Mouse (Mus musculus) limb, embryonic 11.5 days (tissue): ENCODE measurements around the gene Dpp8. TPM values are rescaled to one million over a fixed set of nuclear protein-coding genes. Genes with fewer than 3 reads are reported as not detected.

ENCODE experiments used
- ATAC-seq: fragments of 200-750 bp; cut with Nextera tagmentation; 2 replicates; pipeline ENCODE4 v1.8.0; 2017; ENCODE audit warnings: low read depth; ENCODE audit not compliant: insufficient number of reproducible peaks, low FRiP score, low TSS enrichment
- DNase-seq: peaks from one replicate; pipeline ENCODE4 v3.0.0-alpha.2; 2015; ENCODE audit warnings: low spot score
- H3K27ac ChIP-seq: fragments of 300-500 bp; sonication (generic); replicated peaks from 2 replicates; pipeline ENCODE4 v1.5.1; 2014; ENCODE audit warnings: low read depth, mild to moderate bottlenecking, low read length
- H3K27me3 ChIP-seq: fragments of 300-500 bp; sonication (generic); 2 replicates; pipeline ENCODE4 v1.6.1; 2014; ENCODE audit warnings: mild to moderate bottlenecking, low read length, mixed read lengths; ENCODE audit not compliant: control insufficient read depth, insufficient read depth
- H3K36me3 ChIP-seq: fragments of 300-500 bp; sonication (generic); 2 replicates; pipeline ENCODE4 v1.6.1; 2014; ENCODE audit warnings: mild to moderate bottlenecking, low read length, moderate library complexity, mixed read lengths; ENCODE audit not compliant: control insufficient read depth, insufficient read depth
- H3K4me1 ChIP-seq: fragments of 300-500 bp; sonication (generic); 2 replicates; pipeline ENCODE4 v1.6.1; 2014; ENCODE audit warnings: low read length, mixed read lengths; ENCODE audit not compliant: control insufficient read depth, insufficient read depth
- H3K4me2 ChIP-seq: fragments of 300-500 bp; sonication (generic); 2 replicates; pipeline ENCODE4 v1.6.1; 2014; ENCODE audit warnings: low read depth, mild to moderate bottlenecking, moderate library complexity; ENCODE audit not compliant: severe bottlenecking
- H3K4me3 ChIP-seq: fragments of 300-500 bp; sonication (generic); 2 replicates; pipeline ENCODE4 v1.5.1; 2014; ENCODE audit warnings: low read depth, low read length
- H3K9ac ChIP-seq: fragments of 300-500 bp; sonication (generic); 2 replicates; pipeline ENCODE4 v1.6.1; 2014; ENCODE audit warnings: mild to moderate bottlenecking, low read length
- H3K9me3 ChIP-seq: fragments of 300-500 bp; sonication (generic); 2 replicates; pipeline ENCODE4 v1.6.1; 2016; ENCODE audit warnings: low read length; ENCODE audit not compliant: control insufficient read depth
- whole genome bisulfite sequencing: fragments of 180-500 bp; shearing (Covaris S2); extraction: QIAGEN DNeasy Blood & Tissue Kit; methylation state at CpG from one replicate; pipeline ENCODE4 v1.1.7; 2014; 5-methylcytosine and 5-hydroxymethylcytosine counted together
- polyA plus RNA-seq: library from polyadenylated mRNA; unstranded; fragments of >200 nt; fragmentation: Nextera tagmentation; extraction: Ambion mirVana; gene quantifications from 2 replicates; pipeline ENCODE4 v1.2.1, GENCODE M21; 2014

The Dpp8 gene
- polyA plus RNA-seq, 1 experiment from 2014 or later: 31.1 TPM

GRCm38 (mm10) chr9:65005737-65006136 is 26.5 kb upstream of the Dpp8 start:
- H3K9me3 ChIP-seq: no peaks in the 10 kb centered on the region; the same call in 1 of the 2 replicates
- ATAC-seq: no peak
- no peak overlapping the region for H3K4me2 ChIP-seq
- no peak overlapping the region for H3K4me3 ChIP-seq
- WGBS: 94% methylated on average over 8 of the region's 8 CpGs
- DNase-seq: no peak
- H3K27ac ChIP-seq: no peak overlapping the region
- H3K9ac ChIP-seq: no peak overlapping the region
- no peaks in the 10 kb centered on the region for H3K4me1 ChIP-seq
- no peaks in the 10 kb centered on the region for H3K27me3 ChIP-seq
- H3K36me3 ChIP-seq: peaks cover 15% of the 10 kb centered on the region

- no peak overlapping the region for H3K4me3 ChIP-seq
- DNase-seq: no peak
- WGBS: 89% methylated on average over 8 of the region's 8 CpGs
- no peaks in the 10 kb centered on the region for H3K4me1 ChIP-seq
- no peak overlapping the region for H3K27ac ChIP-seq
- H3K36me3 ChIP-seq: peaks cover 5% of the 10 kb centered on the region; the same call in 1 of the 2 replicates
- no peak overlapping the region for H3K4me2 ChIP-seq
- H3K9ac ChIP-seq: no peak overlapping the region
- no peaks in the 10 kb centered on the region; the same call in 1 of the 2 replicates for H3K9me3 ChIP-seq
- no peaks in the 10 kb centered on the region for H3K27me3 ChIP-seq
- no peak for ATAC-seq
Observed at GRCm38 (mm10) chr9:65010632-65011031, 21.6 kb upstream of the Dpp8 start.

GRCm38 (mm10) chr9:65011304-65011703 is 20.9 kb upstream of the Dpp8 start:
- H3K4me1 ChIP-seq: no peaks in the 10 kb centered on the region
- H3K9ac ChIP-seq: no peak overlapping the region
- 65% methylated on average over 6 of the region's 6 CpGs for WGBS
- DNase-seq: peak; percentile 34
- no peaks in the 10 kb centered on the region; the same call in 1 of the 2 replicates for H3K9me3 ChIP-seq
- no peak overlapping the region for H3K4me2 ChIP-seq
- H3K4me3 ChIP-seq: no peak overlapping the region
- no peaks in the 10 kb centered on the region for H3K27me3 ChIP-seq
- no peak overlapping the region for H3K27ac ChIP-seq
- no peak for ATAC-seq
- H3K36me3 ChIP-seq: peaks cover 4% of the 10 kb centered on the region; the same call in 1 of the 2 replicates

GRCm38 (mm10) chr9:65015461-65016222 is 16.6 kb upstream of the Dpp8 start:
- H3K4me1 ChIP-seq: no peaks in the 10 kb centered on the region
- H3K4me2 ChIP-seq: no peak overlapping the region
- H3K27me3 ChIP-seq: no peaks in the 10 kb centered on the region
- DNase-seq (no peak), ATAC-seq (no peak)
- no peak overlapping the region for H3K4me3 ChIP-seq
- H3K27ac ChIP-seq: no peak overlapping the region
- no peaks in the 10 kb centered on the region for H3K9me3 ChIP-seq
- H3K9ac ChIP-seq: no peak overlapping the region
- H3K36me3 ChIP-seq: no peaks in the 10 kb centered on the region
- 90% methylated on average over 7 of the region's 7 CpGs for WGBS

GRCm38 (mm10) chr9:65016241-65016977 is 15.8 kb upstream of the Dpp8 start:
- no peaks in the 10 kb centered on the region for H3K9me3 ChIP-seq
- WGBS: 92% methylated on average over 4 of the region's 4 CpGs
- no peak for ATAC-seq
- no peak overlapping the region for H3K4me3 ChIP-seq
- H3K4me2 ChIP-seq: no peak overlapping the region
- H3K9ac ChIP-seq: no peak overlapping the region
- no peak overlapping the region for H3K27ac ChIP-seq
- no peak for DNase-seq
- no peaks in the 10 kb centered on the region for H3K36me3 ChIP-seq
- no peaks in the 10 kb centered on the region for H3K4me1 ChIP-seq
- H3K27me3 ChIP-seq: no peaks in the 10 kb centered on the region

GRCm38 (mm10) chr9:65016978-65017827 is 15.0 kb upstream of the Dpp8 start:
- 88% methylated on average over 16 of the region's 16 CpGs for WGBS
- H3K4me3 ChIP-seq: no peak overlapping the region
- DNase-seq (no peak), ATAC-seq (no peak)
- H3K9ac ChIP-seq: no peak overlapping the region
- H3K27ac ChIP-seq: no peak overlapping the region
- no peaks in the 10 kb centered on the region for H3K9me3 ChIP-seq
- no peak overlapping the region for H3K4me2 ChIP-seq
- H3K36me3 ChIP-seq: no peaks in the 10 kb centered on the region
- no peaks in the 10 kb centered on the region for H3K27me3 ChIP-seq
- peaks cover 3% of the 10 kb centered on the region; the same call in 1 of the 2 replicates for H3K4me1 ChIP-seq

GRCm38 (mm10) chr9:65017896-65018295 is 14.3 kb upstream of the Dpp8 start:
- no peak for ATAC-seq
- no peaks in the 10 kb centered on the region for H3K27me3 ChIP-seq
- WGBS: 89% methylated on average over 4 of the region's 4 CpGs

GRCm38 (mm10) chr9:65018588-65019121 is 13.6 kb upstream of the Dpp8 start:
- Histone ChIP-seq H3K4me2 (0 out of 2 replicates have a peak overlapping the region, but pooled peaks have one; percentile 7), H3K27ac (no peak overlapping the region), H3K9me3 (no peaks in the 10 kb centered on the region), H3K4me3 (no peak overlapping the region), H3K9ac (no peak overlapping the region), H3K27me3 (no peaks in the 10 kb centered on the region), H3K36me3 (no peaks in the 10 kb centered on the region), H3K4me1 (peaks cover 3% of the 10 kb centered on the region; the same call in 1 of the 2 replicates)
- ATAC-seq (no peak), DNase-seq (no peak)
- 78% methylated on average over 3 of the region's 3 CpGs for WGBS

More at GRCm38 (mm10) chr9:65017896-65018295, 14.3 kb upstream of the Dpp8 start:
- Histone ChIP-seq H3K4me1 (peaks cover 3% of the 10 kb centered on the region; the same call in 1 of the 2 replicates), H3K9ac (no peak overlapping the region), H3K9me3 (no peaks in the 10 kb centered on the region), H3K36me3 (no peaks in the 10 kb centered on the region), H3K27ac (no peak overlapping the region), H3K4me3 (no peak overlapping the region), H3K4me2 (no peak overlapping the region)
- no peak for DNase-seq
